Mouse (Mus musculus): ENCODE results near the gene Gm6871. TPM values are rescaled to one million over a fixed set of nuclear protein-coding genes. Genes with fewer than 3 reads are reported as not detected.

Gm6871 gene
- total RNA-seq, 2 experiments from 2014 or later, result not detected

Other genes starting within 250 kb of the Gm6871 start
- gene AI987944, start 180.3 kb downstream of the Gm6871 start, total RNA-seq (2021), result 1 to 10 TPM; 8.2 to 8.6 TPM
- gene Vmn2r57, start 125.0 kb downstream of the Gm6871 start, total RNA-seq (2021), result under 1 TPM; 0.07 to 0.09 TPM
- under 1 TPM; 0.12 to 0.23 TPM for gene Gm20449, start 74.2 kb downstream of the Gm6871 start, total RNA-seq (2021)
- 1 to 10 TPM; 5.1 to 6.0 TPM for gene AW146154, start 73.8 kb downstream of the Gm6871 start, total RNA-seq (2021)
- gene 2610021A01Rik, start 25.6 kb upstream of the Gm6871 start, total RNA-seq (2021), result 10 to 100 TPM; 10.9 to 11.6 TPM
- 10 to 100 TPM in 1 of 2 experiments, 1 to 10 TPM in 1; 8.6 to 11.3 TPM for gene Zfp788, start 59.5 kb upstream of the Gm6871 start, total RNA-seq (2021)